Mouse (Mus musculus): ENCODE results near the gene Atg5. TPM values are rescaled to one million over a fixed set of nuclear protein-coding genes. Genes with fewer than 3 reads are reported as not detected.

Atg5 gene
- polyA plus RNA-seq, 1 experiment, result 12.0 TPM

GRCm38 (mm10) chr10:44347549-44348172 lies 79.5 kb downstream of the Atg5 start:
- DNase-seq (ENCODE audit: low read depth, low spot score), result no peak
- 86% methylated on average over 10 of the region's 10 CpGs for WGBS

- WGBS, result 74% methylated on average over 14 of the region's 14 CpGs
- no peak for DNase-seq (ENCODE audit: low read depth, low spot score)
These were observed 80.6 kb downstream of the Atg5 start for GRCm38 (mm10) chr10:44348474-44349415.

DNA sequence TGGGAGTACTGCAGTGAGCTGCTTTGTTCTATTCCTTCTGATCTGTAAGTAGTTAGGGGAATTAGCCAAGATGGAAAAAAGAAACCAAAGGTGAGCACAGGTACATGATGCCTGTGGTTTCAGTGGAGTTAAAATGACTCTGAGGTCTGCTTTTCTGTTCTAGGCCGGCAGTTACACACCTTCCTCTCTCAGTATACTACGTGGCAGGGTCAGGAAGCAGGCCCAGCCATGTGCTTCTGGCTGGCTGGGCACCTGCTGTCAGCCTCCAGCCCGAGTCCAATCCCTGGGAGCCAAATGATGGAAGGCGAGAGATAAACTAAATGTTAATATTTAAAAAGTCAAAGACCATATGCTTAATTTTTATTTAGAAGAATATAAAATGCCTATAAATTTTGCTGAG lies 85.3 kb downstream of the Atg5 start:
- WGBS, result 55% methylated on average over 4 of the region's 4 CpGs
- DNase-seq (ENCODE audit: low read depth, low spot score), result no peak

DNA sequence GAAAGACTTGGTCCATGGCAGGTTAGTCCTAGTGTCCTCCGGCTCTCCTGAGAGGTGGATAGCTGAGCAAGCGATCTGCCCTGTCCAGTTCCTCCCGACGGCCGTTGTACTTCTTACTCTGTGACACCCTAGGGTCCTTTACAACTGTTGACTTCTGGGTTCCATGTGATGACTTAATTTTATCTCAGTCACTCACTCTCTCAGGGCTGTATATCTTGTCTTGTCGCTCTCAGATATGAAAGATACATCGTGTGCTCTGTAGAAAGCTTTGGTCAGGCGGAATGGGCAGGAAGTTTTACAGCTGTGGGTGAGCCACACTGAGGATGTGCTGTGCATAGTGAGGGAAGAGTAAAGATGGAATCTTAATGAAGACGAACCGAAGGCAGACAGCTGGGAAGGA lies 86.2 kb downstream of the Atg5 start:
- DNase-seq (ENCODE audit: low read depth, low spot score), result no peak
- WGBS, result 83% methylated on average over 10 of the region's 10 CpGs

- DNase-seq (ENCODE audit: low read depth, low spot score), result no peak
- 81% methylated on average over 7 of the region's 7 CpGs for WGBS
These were observed 87.1 kb downstream of the Atg5 start for GRCm38 (mm10) chr10:44355216-44355615.

GRCm38 (mm10) chr10:44356625-44357024 lies 88.5 kb downstream of the Atg5 start:
- DNase-seq (ENCODE audit: low read depth, low spot score), result no peak
- WGBS, result 93% methylated on average over 5 of the region's 5 CpGs

- DNase-seq (ENCODE audit: low read depth, low spot score), result no peak
- 70% methylated on average over 13 of the region's 13 CpGs for WGBS
These were observed 89.2 kb downstream of the Atg5 start for GRCm38 (mm10) chr10:44357316-44357715.

- no peak for DNase-seq (ENCODE audit: low read depth, low spot score)
- 77% methylated on average over 6 of the region's 6 CpGs for WGBS
These were observed 90.7 kb downstream of the Atg5 start for GRCm38 (mm10) chr10:44358816-44359215.

DNA sequence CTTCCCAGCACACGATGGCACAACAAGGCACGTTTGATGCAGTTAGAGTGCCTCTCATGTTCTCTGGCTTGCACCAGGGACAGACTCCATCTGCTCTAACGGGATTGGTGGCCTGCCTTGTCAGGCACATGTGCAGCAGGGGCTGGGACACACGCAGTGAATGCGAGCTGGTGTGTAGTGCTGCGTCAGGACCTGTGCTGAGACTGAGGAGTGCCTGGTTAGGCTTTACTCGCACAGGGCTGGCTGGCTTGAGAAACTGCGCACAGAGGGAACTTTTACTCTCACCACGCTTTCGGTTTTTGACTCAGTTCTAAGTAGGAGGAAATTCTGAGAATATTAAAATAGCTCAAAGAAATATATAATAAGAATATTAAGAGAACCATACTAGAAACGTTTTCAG lies 92.5 kb downstream of the Atg5 start:
- DNase-seq (ENCODE audit: low read depth, low spot score), result no peak
- 89% methylated on average over 11 of the region's 11 CpGs for WGBS

GRCm38 (mm10) chr10:44362435-44362834 lies 94.3 kb downstream of the Atg5 start:
- no peak for DNase-seq (ENCODE audit: low read depth, low spot score)
- 85% methylated on average over 5 of the region's 5 CpGs for WGBS

DNA sequence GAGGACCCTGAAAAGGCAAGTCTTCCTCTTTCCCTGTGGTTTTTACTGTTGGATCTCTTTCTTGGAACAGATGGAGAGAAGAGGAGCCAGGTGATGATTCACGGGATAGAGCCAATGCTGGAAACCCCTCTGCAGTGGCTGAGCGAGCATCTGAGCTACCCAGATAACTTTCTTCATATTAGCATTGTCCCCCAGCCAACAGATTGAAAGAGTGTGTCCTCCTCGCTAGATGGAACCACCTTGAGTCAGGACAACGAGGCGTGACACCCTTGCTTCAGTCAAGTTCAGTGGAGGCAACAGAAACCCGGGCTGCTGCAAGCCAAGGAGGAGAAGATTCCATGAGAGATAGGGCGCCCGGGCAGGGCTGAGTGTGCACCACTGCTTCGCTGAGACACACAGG lies 94.7 kb downstream of the Atg5 start:
- 86% methylated on average over 9 of the region's 9 CpGs for WGBS
- no peak for DNase-seq (ENCODE audit: low read depth, low spot score)

- WGBS, result 86% methylated on average over 2 of the region's 2 CpGs
- no peak for DNase-seq (ENCODE audit: low read depth, low spot score)
These were observed 98.0 kb downstream of the Atg5 start for GRCm38 (mm10) chr10:44366186-44366585.

DNA sequence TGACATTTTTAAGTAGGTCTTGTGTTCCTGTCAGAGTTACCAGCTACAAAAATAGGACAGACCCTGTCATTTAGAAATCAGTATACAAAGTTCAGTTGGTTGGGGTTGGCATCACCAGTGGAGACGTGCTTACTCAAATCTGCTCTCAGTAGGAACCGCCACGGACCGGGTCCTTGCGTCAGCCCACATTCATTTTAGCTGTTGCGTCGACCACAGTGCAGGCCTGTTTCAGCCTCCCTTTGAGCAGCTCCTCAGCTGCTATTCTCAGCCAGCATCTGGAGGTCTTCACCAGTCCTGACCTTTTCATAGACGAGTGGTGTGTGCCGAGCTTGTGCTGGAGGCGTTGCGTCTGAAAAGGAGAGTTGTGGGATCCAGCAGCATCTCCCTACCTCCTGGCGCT lies 98.9 kb downstream of the Atg5 start:
- DNase-seq (ENCODE audit: low read depth, low spot score), result no peak
- WGBS, result 91% methylated on average over 12 of the region's 12 CpGs

DNA sequence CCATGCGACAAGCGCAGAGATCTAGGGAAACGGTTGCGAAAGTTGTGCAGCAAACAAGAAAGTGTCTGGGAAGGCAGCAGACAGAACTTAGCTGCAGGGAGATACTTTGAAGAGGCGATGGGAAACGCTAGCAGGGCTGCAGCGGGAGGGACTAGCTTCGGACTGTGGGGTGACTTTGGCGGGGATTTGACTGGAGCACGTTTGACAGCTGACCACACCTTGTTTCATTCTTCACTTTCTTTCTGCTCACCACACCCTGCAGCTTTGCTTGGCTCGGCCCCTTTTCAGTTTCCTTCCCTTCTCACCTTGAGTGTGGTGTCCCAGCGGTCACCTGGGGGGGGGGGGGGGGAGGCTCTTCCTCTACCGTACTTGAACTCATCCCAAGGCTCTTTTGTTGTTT lies 100.4 kb downstream of the Atg5 start:
- WGBS, result 41% methylated on average over 13 of the region's 13 CpGs
- no peak for DNase-seq (ENCODE audit: low read depth, low spot score)

- no peak for DNase-seq (ENCODE audit: low read depth, low spot score)
- 58% methylated on average over 6 of the region's 6 CpGs for WGBS
These were observed 102.5 kb downstream of the Atg5 start for GRCm38 (mm10) chr10:44370666-44371065.

GRCm38 (mm10) chr10:44372210-44372609 lies 104.1 kb downstream of the Atg5 start:
- no peak for DNase-seq (ENCODE audit: low read depth, low spot score)
- WGBS, result 79% methylated on average over 3 of the region's 3 CpGs

DNA sequence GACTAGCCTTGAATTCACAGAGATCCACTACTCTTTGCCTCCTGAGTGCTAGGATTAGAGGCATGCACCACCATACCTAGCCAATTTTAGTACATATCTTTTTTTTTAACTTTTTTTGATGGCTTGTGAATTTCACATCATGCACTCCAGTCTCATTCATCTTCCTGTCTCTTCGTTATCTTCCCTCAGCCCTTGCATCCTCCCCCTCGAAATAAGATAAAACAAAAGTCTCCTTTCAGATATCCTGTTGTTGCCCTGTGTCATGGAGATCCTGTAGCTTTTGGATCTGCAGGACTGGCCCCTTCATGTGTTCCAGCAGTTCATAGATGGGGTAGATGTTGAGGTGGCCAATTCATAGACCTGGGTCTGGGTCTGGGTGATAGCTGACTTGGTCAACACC lies 106.5 kb downstream of the Atg5 start:
- WGBS, result 91% methylated on average over 2 of the region's 2 CpGs
- no peak for DNase-seq (ENCODE audit: low read depth, low spot score)

- WGBS, result 94% methylated on average over 1 of the region's 1 CpGs
- no peak for DNase-seq (ENCODE audit: low read depth, low spot score)
These were observed 107.3 kb downstream of the Atg5 start for GRCm38 (mm10) chr10:44375501-44375900.

- DNase-seq (ENCODE audit: low read depth, low spot score), result no peak
- WGBS, result 82% methylated on average over 5 of the region's 5 CpGs
These were observed 109.7 kb downstream of the Atg5 start for GRCm38 (mm10) chr10:44377821-44378220.

DNA sequence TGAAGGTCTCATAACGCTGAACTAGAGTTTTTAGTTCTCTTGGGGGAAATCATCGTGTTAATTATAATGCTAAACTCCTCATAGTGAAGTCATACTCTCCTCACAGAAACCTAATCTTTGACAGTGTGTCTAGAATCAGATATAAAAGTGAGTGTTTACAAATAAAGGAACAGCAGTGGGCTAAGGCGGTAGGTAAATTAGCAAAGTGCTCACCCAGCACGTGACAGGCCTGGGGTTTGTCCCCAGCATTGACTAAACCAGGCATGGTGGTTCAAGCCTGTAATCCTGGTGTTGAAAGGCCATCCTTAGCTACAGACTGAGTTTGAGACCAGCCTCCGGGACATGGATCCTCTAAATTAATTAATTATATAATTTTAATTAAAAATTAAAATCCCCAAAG lies 110.2 kb downstream of the Atg5 start:
- WGBS, result 92% methylated on average over 5 of the region's 5 CpGs
- DNase-seq (ENCODE audit: low read depth, low spot score), result no peak
